Mouse (Mus musculus) intestine, embryonic 14.5 days (tissue): Measurements from ENCODE around the gene Gpr176. TPM values are rescaled to one million over a fixed set of nuclear protein-coding genes. Genes with fewer than 3 reads are reported as not detected.

Source experiments
- ATAC-seq: fragments of 200-750 bp; cut with Nextera tagmentation; replicated peaks from 2 replicates; pipeline ENCODE4 v1.8.0; 2017; ENCODE audit warnings: low read depth, moderate number of reproducible peaks, moderate TSS enrichment, moderate library complexity; ENCODE audit not compliant: low FRiP score, low TSS enrichment
- DNase-seq: peaks from one replicate; pipeline ENCODE4 v3.0.0-alpha.2; 2018; ENCODE audit warnings: low spot score
- H3K27ac ChIP-seq: fragments of 300-500 bp; sonication (generic); 2 replicates; pipeline ENCODE4 v1.5.1; 2014; ENCODE audit warnings: low read depth, mild to moderate bottlenecking, control low read depth
- H3K27me3 ChIP-seq: fragments of 300-500 bp; sonication (generic); replicated peaks from 2 replicates; pipeline ENCODE4 v1.6.1; 2014; ENCODE audit warnings: low read length, control low read depth; ENCODE audit not compliant: control insufficient read depth, insufficient read depth
- H3K36me3 ChIP-seq: fragments of 300-500 bp; sonication (generic); 2 replicates; pipeline ENCODE4 v1.6.1; 2014; ENCODE audit warnings: low read length, control low read depth; ENCODE audit not compliant: control insufficient read depth, insufficient read depth
- H3K4me1 ChIP-seq: fragments of 300-500 bp; sonication (generic); replicated peaks from 2 replicates; pipeline ENCODE4 v1.6.1; 2014; ENCODE audit warnings: low read length, control low read depth, mixed read lengths; ENCODE audit not compliant: control insufficient read depth, insufficient read depth
- H3K4me2 ChIP-seq: fragments of 300-500 bp; sonication (generic); 2 replicates; pipeline ENCODE4 v1.6.1; 2014; ENCODE audit warnings: low read length
- H3K4me3 ChIP-seq: fragments of 300-500 bp; sonication (generic); 2 replicates; pipeline ENCODE4 v1.5.1; 2014; ENCODE audit warnings: low read depth, low read length, control low read depth, mixed read lengths
- H3K9ac ChIP-seq: fragments of 300-500 bp; sonication (generic); 2 replicates; pipeline ENCODE4 v1.6.1; 2014; ENCODE audit warnings: mild to moderate bottlenecking, low read length
- H3K9me3 ChIP-seq: fragments of 300-500 bp; sonication (generic); 2 replicates; pipeline ENCODE4 v1.6.1; 2016; ENCODE audit warnings: low read length, control low read depth; ENCODE audit not compliant: control insufficient read depth
- WGBS: fragments of 180-500 bp; shearing (Covaris S2); extraction: QIAGEN DNeasy Blood & Tissue Kit; methylation state at CpG from one replicate; pipeline ENCODE4 v1.1.7; 2014; 5-methylcytosine and 5-hydroxymethylcytosine counted together
- polyA plus RNA-seq: library from polyadenylated mRNA; unstranded; fragments of >200 nt; fragmentation: Nextera tagmentation; extraction: Ambion mirVana; gene quantifications from 2 replicates; pipeline ENCODE4 v1.2.1, GENCODE M21; 2014

Gene Gpr176
- polyA plus RNA-seq, 1 experiment from 2014 or later, result 0.30 TPM

DNA sequence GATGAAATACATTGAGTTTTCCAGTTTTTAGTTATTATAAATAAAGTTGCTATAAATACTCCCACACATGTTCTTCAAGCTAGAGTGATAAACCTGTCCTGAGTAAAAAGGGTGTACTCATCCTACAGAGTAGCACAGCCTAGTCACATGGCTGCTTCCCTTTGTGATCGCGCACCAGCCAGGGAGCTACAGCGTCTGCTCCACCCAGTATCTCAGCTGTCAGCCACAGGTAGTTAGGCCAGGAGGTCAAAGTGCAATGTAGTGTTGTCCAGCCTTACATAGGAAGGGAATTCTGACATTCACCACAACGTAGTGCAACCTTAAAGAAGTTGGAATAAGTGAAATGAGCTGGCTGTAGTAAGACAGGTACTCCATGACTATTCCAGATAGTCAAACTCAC lies 32.3 kb upstream of the Gpr176 start:
- Histone ChIP-seq H3K27ac (no peak overlapping the region), H3K4me2 (no peak overlapping the region), H3K9ac (no peak overlapping the region), H3K4me1 (no peaks in the 10 kb centered on the region), H3K9me3 (no peaks in the 10 kb centered on the region), H3K36me3 (peaks cover 29% of the 10 kb centered on the region; the same call in 1 of the 2 replicates), H3K27me3 (no peaks in the 10 kb centered on the region), H3K4me3 (no peak overlapping the region)
- 83% methylated on average over 4 of the region's 4 CpGs for WGBS
- DNase-seq, result peak; percentile 32
- no peak for ATAC-seq

DNA sequence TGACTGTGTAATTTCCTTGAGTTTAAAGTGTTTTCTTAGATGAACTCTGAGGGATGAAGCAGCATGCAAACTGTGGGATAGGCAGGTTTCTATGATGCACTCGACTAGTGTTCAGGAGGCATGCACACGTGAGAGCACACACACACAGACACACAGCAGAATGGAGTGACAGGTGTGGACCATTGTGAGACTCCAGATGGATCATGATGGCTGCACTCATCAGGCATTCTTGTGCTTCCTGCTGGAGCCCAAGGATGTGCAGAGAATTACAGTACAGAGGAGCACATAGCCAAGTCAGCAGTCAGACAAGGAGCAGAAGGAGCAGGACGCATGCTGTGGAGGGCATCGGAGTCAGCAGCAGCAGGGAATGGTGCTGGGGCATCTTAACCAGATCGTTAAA lies 31.1 kb upstream of the Gpr176 start:
- Histone ChIP-seq H3K4me3 (no peak overlapping the region), H3K9ac (no peak overlapping the region), H3K27ac (no peak overlapping the region), H3K27me3 (no peaks in the 10 kb centered on the region), H3K4me2 (no peak overlapping the region), H3K4me1 (no peaks in the 10 kb centered on the region), H3K36me3 (peaks cover 26% of the 10 kb centered on the region; the same call in 1 of the 2 replicates), H3K9me3 (no peaks in the 10 kb centered on the region)
- ATAC-seq, result no peak
- peak; percentile 23 for DNase-seq
- WGBS, result 82% methylated on average over 5 of the region's 5 CpGs

GRCm38 (mm10) chr2:118401834-118402727 lies 28.9 kb upstream of the Gpr176 start:
- WGBS, result 69% methylated on average over 5 of the region's 5 CpGs
- peak; percentile 51 for DNase-seq

GRCm38 (mm10) chr2:118399751-118400150 lies 26.5 kb upstream of the Gpr176 start:
- no peak for ATAC-seq
- H3K4me1 ChIP-seq, result no peaks in the 10 kb centered on the region
- 74% methylated on average over 5 of the region's 5 CpGs for WGBS
- no peak overlapping the region for H3K9ac ChIP-seq
- no peaks in the 10 kb centered on the region for H3K27me3 ChIP-seq
- DNase-seq, result peak; percentile 34
- no peak overlapping the region for H3K27ac ChIP-seq
- no peak overlapping the region for H3K4me2 ChIP-seq
- no peaks in the 10 kb centered on the region for H3K9me3 ChIP-seq
- peaks cover 13% of the 10 kb centered on the region; the same call in 1 of the 2 replicates for H3K36me3 ChIP-seq
- H3K4me3 ChIP-seq, result no peak overlapping the region

More at GRCm38 (mm10) chr2:118401834-118402727, 28.9 kb upstream of the Gpr176 start:
- Histone ChIP-seq H3K4me3 (no peak overlapping the region), H3K9ac (no peak overlapping the region), H3K36me3 (peaks cover 18% of the 10 kb centered on the region; the same call in 1 of the 2 replicates), H3K9me3 (no peaks in the 10 kb centered on the region), H3K4me1 (no peaks in the 10 kb centered on the region), H3K4me2 (no peak overlapping the region), H3K27me3 (no peaks in the 10 kb centered on the region), H3K27ac (0 out of 2 replicates have a peak overlapping the region, but pooled peaks have one; percentile 9)
- ATAC-seq, result peak; percentile 56

DNA sequence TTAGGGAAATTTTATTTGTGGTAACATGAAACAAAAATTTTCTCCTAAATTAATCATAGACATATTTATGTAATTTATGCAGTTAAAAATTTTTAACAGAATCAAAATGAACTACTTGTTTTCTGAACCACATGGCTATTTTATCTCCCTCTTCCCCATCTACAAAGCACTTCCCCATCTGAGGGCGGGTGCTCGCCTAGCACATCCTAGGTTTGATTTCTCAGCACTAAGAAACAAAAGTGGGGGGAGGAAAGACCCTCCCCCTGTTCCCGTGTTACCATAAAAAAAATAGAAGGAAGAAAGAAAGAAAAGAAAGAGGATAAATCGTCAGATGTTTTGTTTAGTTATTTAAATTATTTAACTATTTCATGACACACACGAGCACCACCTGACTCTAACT lies 18.0 kb upstream of the Gpr176 start:
- WGBS, result 80% methylated on average over 5 of the region's 5 CpGs
- no peak for DNase-seq

DNA sequence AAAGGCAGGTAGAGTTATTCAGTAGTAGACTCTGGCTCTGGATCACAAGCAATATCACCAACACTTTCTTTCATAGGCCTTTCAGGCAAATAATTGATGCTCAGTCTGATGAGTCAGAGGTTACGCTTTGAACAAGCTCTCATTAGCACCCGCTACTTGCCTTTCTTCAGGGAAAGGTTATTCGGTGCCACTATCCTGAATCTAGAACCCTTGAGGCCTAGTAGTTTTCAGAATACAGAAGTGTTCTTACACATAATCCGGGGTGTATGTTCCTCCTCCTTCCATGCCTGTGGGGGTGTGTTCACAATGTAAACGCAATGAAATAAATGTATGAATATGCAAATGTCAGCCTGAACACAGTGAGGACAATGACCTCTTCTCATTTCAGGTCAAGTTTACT lies 16.9 kb upstream of the Gpr176 start:
- Histone ChIP-seq H3K4me1 (peaks cover 7% of the 10 kb centered on the region; the same call in 1 of the 2 replicates), H3K27ac (no peak overlapping the region), H3K9me3 (no peaks in the 10 kb centered on the region), H3K4me3 (no peak overlapping the region), H3K36me3 (no peaks in the 10 kb centered on the region), H3K27me3 (no peaks in the 10 kb centered on the region), H3K9ac (no peak overlapping the region; the same call in 1 of the 2 replicates), H3K4me2 (peak overlapping the region; percentile 86)
- WGBS, result 87% methylated on average over 5 of the region's 5 CpGs
- DNase-seq (peak; percentile 42), ATAC-seq (no peak)

More for the DNA sequence above, 18.0 kb upstream of the Gpr176 start:
- Histone ChIP-seq H3K4me3 (no peak overlapping the region), H3K27ac (no peak overlapping the region), H3K4me2 (no peak overlapping the region), H3K9me3 (no peaks in the 10 kb centered on the region), H3K27me3 (no peaks in the 10 kb centered on the region), H3K4me1 (peaks cover 7% of the 10 kb centered on the region; the same call in 1 of the 2 replicates), H3K36me3 (no peaks in the 10 kb centered on the region), H3K9ac (no peak overlapping the region)
- ATAC-seq, result no peak

GRCm38 (mm10) chr2:118389569-118389968 lies 16.4 kb upstream of the Gpr176 start:
- Histone ChIP-seq H3K4me3 (peak overlapping the region; percentile 89), H3K9ac (peak overlapping the region; percentile 84), H3K27ac (peak overlapping the region; percentile 91), H3K36me3 (no peaks in the 10 kb centered on the region), H3K27me3 (no peaks in the 10 kb centered on the region), H3K9me3 (no peaks in the 10 kb centered on the region), H3K4me1 (peaks cover 7% of the 10 kb centered on the region; the same call in 1 of the 2 replicates), H3K4me2 (peak overlapping the region; percentile 86)
- ATAC-seq (no peak), DNase-seq (peak; percentile 29)
- 30% methylated on average over 3 of the region's 3 CpGs for WGBS

- ATAC-seq, result peak; percentile 97
- Histone ChIP-seq H3K36me3 (no peaks in the 10 kb centered on the region), H3K4me2 (peak within 1 kb of the TSS; percentile 86), H3K27ac (peak within 1 kb of the TSS; percentile 91), H3K4me1 (peaks cover 7% of the 10 kb centered on the region; the same call in 1 of the 2 replicates), H3K4me3 (peak within 1 kb of the TSS; percentile 89), H3K27me3 (no peaks in the 10 kb centered on the region), H3K9ac (peak within 1 kb of the TSS; percentile 84), H3K9me3 (no peaks in the 10 kb centered on the region)
- WGBS, result under 1% methylated on average over 61 of the region's 61 CpGs
- peak; percentile 98 for DNase-seq
These were observed 15.4 kb upstream of the Gpr176 start, which contains the start of gene Eif2ak4 for GRCm38 (mm10) chr2:118388341-118389335. Gene Eif2ak4 (plus strand): TSS chr2:118388618.
